Mouse (Mus musculus): Measurements from ENCODE around the gene Lifr. TPM values are rescaled to one million over a fixed set of nuclear protein-coding genes. Genes with fewer than 3 reads are reported as not detected.
A peak's percentile ranks its signal among the peaks of the same experiment; 100 is the strongest.

Gene Lifr
- total and polyA plus RNA-seq, 2 experiments, result 134 to 431 TPM

DNA sequence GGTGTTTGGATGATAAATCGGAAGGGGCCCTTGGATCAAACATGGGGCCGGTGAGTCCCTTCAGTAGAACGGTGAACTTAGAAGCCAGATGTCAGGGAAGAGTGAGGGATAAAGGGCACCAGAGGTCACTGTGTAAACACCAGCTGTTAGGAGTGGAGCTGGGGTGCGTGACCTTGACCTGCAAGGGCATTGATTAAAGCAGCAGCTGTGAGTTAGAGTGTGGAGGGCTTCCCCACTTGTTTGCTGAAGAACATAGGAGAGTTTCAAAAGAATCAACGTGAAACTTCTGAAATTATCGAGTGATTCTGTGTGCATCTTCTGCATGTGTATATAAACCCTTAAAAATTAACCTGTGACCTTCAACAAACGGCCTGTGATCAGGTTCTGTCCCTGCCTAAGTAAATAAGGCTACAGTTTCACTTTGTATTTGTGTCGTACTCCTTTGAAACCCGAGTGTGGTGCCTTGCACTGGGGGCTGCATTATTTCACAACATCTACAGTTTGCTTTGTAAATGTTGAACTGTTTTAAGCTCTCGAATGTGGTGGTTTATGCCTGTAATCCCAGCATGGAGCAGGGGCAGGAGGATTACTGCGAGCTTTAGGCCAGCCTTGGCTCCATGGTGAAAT, 77.6 kb downstream of the Lifr start:
- Histone ChIP-seq H3K79me2 (ENCODE audit: control insufficient read depth, insufficient read depth, low read length) (peaks cover 5% of the 10 kb centered on the region; the same call in 1 of the 2 replicates), H3K27ac (replicated peaks; ENCODE audit: insufficient read depth, low read depth, low read length) (peak overlapping the region; percentile 95), H3K36me3 (ENCODE audit: control insufficient read depth, insufficient read depth, low read length) (peaks cover 63% of the 10 kb centered on the region), H3K9ac (ENCODE audit: low read depth, low read length) (peak overlapping the region; percentile 12; the same call in 1 of the 2 replicates), H3K27me3 (ENCODE audit: control insufficient read depth, insufficient read depth, low read length) (no peaks in the 10 kb centered on the region), H3K4me1 (ENCODE audit: control insufficient read depth, insufficient read depth, low read length) (peaks cover 20% of the 10 kb centered on the region), H3K4me3 (ENCODE audit: insufficient read depth, low read depth, low read length) (no peak overlapping the region)
- peak; percentile 97 for DNase-seq (ENCODE audit: extremely low read depth, low read depth, low spot score)
- WGBS, result 22% methylated on average over 11 of the region's 11 CpGs
- TF ChIP-seq CTCF (IDR thresholded peaks at IDR 0.05; ENCODE audit: low read depth, low read length), result no peak
- no peak for TF ChIP-seq POLR2A (IDR thresholded peaks at IDR 0.05; ENCODE audit: extremely low read depth, insufficient read depth, low read length)

DNA sequence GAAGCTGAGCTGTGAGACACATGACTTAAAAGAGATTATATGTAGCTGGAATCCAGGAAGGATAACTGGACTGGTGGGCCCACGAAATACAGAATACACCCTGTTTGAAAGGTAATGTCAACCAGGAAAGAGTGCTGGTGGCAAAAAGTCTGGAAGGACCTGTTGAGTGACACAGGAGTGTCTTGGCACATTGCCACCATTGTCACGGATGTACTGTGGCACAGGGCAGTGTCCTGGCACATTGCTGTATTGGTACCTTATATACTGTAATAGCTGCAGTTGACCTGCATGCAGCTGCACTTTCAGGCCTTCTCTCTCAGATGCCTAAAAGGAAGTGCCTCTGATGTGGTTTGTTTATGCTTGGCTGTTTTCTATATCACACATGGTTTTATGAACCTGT, 82.5 kb downstream of the Lifr start:
- no peaks in the 10 kb centered on the region; the same call in 1 of the 2 replicates for H3K79me2 ChIP-seq (ENCODE audit: control insufficient read depth, insufficient read depth, low read length)
- DNase-seq (ENCODE audit: extremely low read depth, low read depth, low spot score), result peak; percentile 43
- peaks cover 78% of the 10 kb centered on the region for H3K36me3 ChIP-seq (ENCODE audit: control insufficient read depth, insufficient read depth, low read length)
- H3K27ac ChIP-seq (replicated peaks; ENCODE audit: insufficient read depth, low read depth, low read length), result no peak overlapping the region
- WGBS, result 32% methylated on average over 2 of the region's 2 CpGs
- no peaks in the 10 kb centered on the region for H3K27me3 ChIP-seq (ENCODE audit: control insufficient read depth, insufficient read depth, low read length)
- no peak for TF ChIP-seq POLR2A (IDR thresholded peaks at IDR 0.05; ENCODE audit: extremely low read depth, insufficient read depth, low read length)
- no peak for TF ChIP-seq CTCF (IDR thresholded peaks at IDR 0.05; ENCODE audit: low read depth, low read length)
- H3K9ac ChIP-seq (ENCODE audit: low read depth, low read length), result no peak overlapping the region
- no peak overlapping the region for H3K4me3 ChIP-seq (ENCODE audit: insufficient read depth, low read depth, low read length)
- peaks cover 4% of the 10 kb centered on the region; the same call in 1 of the 2 replicates for H3K4me1 ChIP-seq (ENCODE audit: control insufficient read depth, insufficient read depth, low read length)

DNA sequence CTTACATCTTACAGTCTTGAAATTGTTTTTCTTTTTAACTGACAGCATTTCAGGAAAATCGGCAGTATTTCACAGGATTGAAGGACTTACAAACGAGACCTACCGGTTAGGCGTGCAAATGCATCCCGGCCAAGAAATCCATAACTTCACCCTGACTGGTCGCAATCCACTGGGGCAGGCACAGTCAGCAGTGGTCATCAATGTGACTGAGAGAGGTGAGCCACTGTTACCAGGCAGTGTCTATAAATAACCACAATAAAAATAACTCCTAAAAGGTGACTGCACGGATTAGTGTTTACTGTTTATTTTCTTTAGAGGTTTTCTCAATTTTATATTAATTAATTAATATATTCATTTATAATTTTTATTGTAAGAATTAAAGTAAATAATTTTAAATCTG, 82.9 kb downstream of the Lifr start:
- Histone ChIP-seq H3K4me3 (ENCODE audit: insufficient read depth, low read depth, low read length) (no peak overlapping the region), H3K79me2 (ENCODE audit: control insufficient read depth, insufficient read depth, low read length) (no peaks in the 10 kb centered on the region; the same call in 1 of the 2 replicates), H3K4me1 (ENCODE audit: control insufficient read depth, insufficient read depth, low read length) (peaks cover 2% of the 10 kb centered on the region; the same call in 1 of the 2 replicates), H3K36me3 (ENCODE audit: control insufficient read depth, insufficient read depth, low read length) (peaks cover 83% of the 10 kb centered on the region), H3K9ac (ENCODE audit: low read depth, low read length) (no peak overlapping the region), H3K27me3 (ENCODE audit: control insufficient read depth, insufficient read depth, low read length) (no peaks in the 10 kb centered on the region), H3K27ac (replicated peaks; ENCODE audit: insufficient read depth, low read depth, low read length) (no peak overlapping the region)
- WGBS, result 88% methylated on average over 7 of the region's 7 CpGs
- no peak for TF ChIP-seq POLR2A (IDR thresholded peaks at IDR 0.05; ENCODE audit: extremely low read depth, insufficient read depth, low read length)
- TF ChIP-seq CTCF (IDR thresholded peaks at IDR 0.05; ENCODE audit: low read depth, low read length), result no peak
- DNase-seq (ENCODE audit: extremely low read depth, low read depth, low spot score), result no peak

DNA sequence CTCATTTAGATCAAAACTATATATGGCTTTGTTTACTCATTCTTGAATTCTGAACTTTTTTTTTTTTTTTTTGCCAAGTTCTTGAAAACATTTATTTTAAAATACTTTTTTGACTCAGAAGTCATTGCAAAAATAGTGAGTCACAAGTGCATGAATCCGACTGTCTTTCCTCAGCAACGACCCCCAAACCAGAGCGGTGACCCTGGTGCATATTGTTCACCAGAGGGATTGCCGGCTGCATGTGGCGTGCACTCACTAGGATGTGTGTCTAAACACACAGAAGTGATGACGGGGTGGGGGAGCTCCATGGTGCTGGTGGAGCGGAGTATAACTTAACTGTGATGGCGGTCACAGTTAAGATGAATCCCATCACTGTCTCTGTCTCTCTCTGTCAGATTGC, 83.4 kb downstream of the Lifr start:
- no peaks in the 10 kb centered on the region; the same call in 1 of the 2 replicates for H3K79me2 ChIP-seq (ENCODE audit: control insufficient read depth, insufficient read depth, low read length)
- H3K4me3 ChIP-seq (ENCODE audit: insufficient read depth, low read depth, low read length), result no peak overlapping the region
- DNase-seq (ENCODE audit: extremely low read depth, low read depth, low spot score), result no peak
- 93% methylated on average over 8 of the region's 8 CpGs for WGBS
- no peak overlapping the region for H3K27ac ChIP-seq (replicated peaks; ENCODE audit: insufficient read depth, low read depth, low read length)
- H3K27me3 ChIP-seq (ENCODE audit: control insufficient read depth, insufficient read depth, low read length), result no peaks in the 10 kb centered on the region
- no peak overlapping the region for H3K9ac ChIP-seq (ENCODE audit: low read depth, low read length)
- TF ChIP-seq POLR2A (IDR thresholded peaks at IDR 0.05; ENCODE audit: extremely low read depth, insufficient read depth, low read length) (no peak), CTCF (IDR thresholded peaks at IDR 0.05; ENCODE audit: low read depth, low read length) (no peak)
- H3K4me1 ChIP-seq (ENCODE audit: control insufficient read depth, insufficient read depth, low read length), result no peaks in the 10 kb centered on the region
- H3K36me3 ChIP-seq (ENCODE audit: control insufficient read depth, insufficient read depth, low read length), result peaks cover 83% of the 10 kb centered on the region

DNA sequence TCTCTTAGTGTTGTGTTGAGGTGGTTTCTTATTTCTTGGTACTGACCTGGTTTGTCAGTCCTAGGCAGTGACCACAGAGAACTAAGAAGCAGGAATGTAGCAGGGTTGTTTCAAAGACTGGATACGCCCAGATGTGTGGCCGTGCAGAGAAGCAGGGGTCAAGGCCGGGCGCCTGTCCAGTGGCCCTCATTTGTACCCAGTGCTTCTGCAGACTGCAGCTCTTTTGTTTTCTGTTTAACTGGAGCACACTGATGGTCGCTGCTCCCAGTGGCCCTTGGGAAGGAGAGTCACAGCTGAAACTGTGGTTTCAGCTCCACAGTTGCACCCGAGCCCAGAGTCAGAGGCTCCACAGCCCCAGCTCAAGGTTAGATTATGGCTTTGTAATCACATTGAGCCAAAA, 90.2 kb downstream of the Lifr start:
- Histone ChIP-seq H3K27me3 (ENCODE audit: control insufficient read depth, insufficient read depth, low read length) (no peaks in the 10 kb centered on the region), H3K9ac (ENCODE audit: low read depth, low read length) (no peak overlapping the region), H3K4me3 (ENCODE audit: insufficient read depth, low read depth, low read length) (no peak overlapping the region), H3K4me1 (ENCODE audit: control insufficient read depth, insufficient read depth, low read length) (no peaks in the 10 kb centered on the region), H3K79me2 (ENCODE audit: control insufficient read depth, insufficient read depth, low read length) (no peaks in the 10 kb centered on the region), H3K36me3 (ENCODE audit: control insufficient read depth, insufficient read depth, low read length) (peaks cover 92% of the 10 kb centered on the region), H3K27ac (replicated peaks; ENCODE audit: insufficient read depth, low read depth, low read length) (no peak overlapping the region)
- 77% methylated on average over 6 of the region's 6 CpGs for WGBS
- TF ChIP-seq CTCF (IDR thresholded peaks at IDR 0.05; ENCODE audit: low read depth, low read length), result no peak
- TF ChIP-seq POLR2A (IDR thresholded peaks at IDR 0.05; ENCODE audit: extremely low read depth, insufficient read depth, low read length), result no peak
- DNase-seq (ENCODE audit: extremely low read depth, low read depth, low spot score), result no peak

DNA sequence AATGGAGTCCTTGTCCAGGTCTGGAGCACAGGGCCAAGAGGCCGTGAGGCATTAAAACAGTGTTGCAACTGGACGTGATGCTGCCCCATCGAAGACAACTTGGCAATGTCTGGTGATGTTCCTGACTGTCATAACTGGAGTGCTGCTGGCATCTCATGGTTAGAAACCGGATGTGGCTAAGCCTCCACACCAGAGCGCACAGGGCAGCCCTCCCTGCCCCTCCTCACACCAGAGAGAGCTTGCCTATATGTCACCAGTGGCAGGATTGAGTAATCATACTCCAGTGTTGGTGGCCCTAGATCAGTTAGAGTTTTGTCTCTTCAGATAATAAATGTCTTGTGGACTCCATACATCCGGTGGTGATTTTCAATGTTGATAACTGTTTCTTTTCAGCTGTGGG, 97.3 kb downstream of the Lifr start:
- no peak for DNase-seq (ENCODE audit: extremely low read depth, low read depth, low spot score)
- Histone ChIP-seq H3K27me3 (ENCODE audit: control insufficient read depth, insufficient read depth, low read length) (no peaks in the 10 kb centered on the region), H3K9ac (ENCODE audit: low read depth, low read length) (no peak overlapping the region), H3K4me3 (ENCODE audit: insufficient read depth, low read depth, low read length) (no peak overlapping the region), H3K4me1 (ENCODE audit: control insufficient read depth, insufficient read depth, low read length) (no peaks in the 10 kb centered on the region), H3K27ac (replicated peaks; ENCODE audit: insufficient read depth, low read depth, low read length) (no peak overlapping the region), H3K36me3 (ENCODE audit: control insufficient read depth, insufficient read depth, low read length) (peaks cover 87% of the 10 kb centered on the region), H3K79me2 (ENCODE audit: control insufficient read depth, insufficient read depth, low read length) (no peaks in the 10 kb centered on the region)
- TF ChIP-seq POLR2A (IDR thresholded peaks at IDR 0.05; ENCODE audit: extremely low read depth, insufficient read depth, low read length), result no peak
- TF ChIP-seq CTCF (IDR thresholded peaks at IDR 0.05; ENCODE audit: low read depth, low read length), result no peak
- WGBS, result 53% methylated on average over 6 of the region's 6 CpGs
